Mouse (Mus musculus) ovary, postnatal 10 days (tissue): Measurements from ENCODE around the gene Rps18.

Experiments used
- DNase-seq: peaks from one replicate; pipeline ENCODE4 v3.0.0; 2022; ENCODE audit warnings: low spot score

Rps18 gene

DNA sequence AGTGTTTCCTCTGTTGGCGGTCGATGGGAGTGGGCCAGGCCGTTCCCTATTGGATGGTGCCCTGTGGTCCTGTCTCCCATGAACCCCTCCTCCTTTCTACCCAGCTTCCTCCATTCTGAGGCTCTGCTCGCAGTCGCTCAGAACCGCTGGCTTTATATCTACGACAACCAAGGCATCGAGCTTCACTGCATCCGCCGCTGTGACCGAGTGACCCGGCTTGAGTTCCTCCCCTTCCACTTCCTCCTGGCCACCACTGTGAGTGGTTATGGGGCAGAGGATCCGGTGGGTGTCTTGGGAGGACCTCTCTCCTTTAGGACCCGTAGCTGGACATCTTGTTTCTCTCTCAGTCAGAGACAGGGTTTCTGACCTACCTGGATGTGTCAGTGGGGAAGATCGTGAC, 12.3 kb downstream of the Rps18 start:
- DNase-seq = no peak

DNA sequence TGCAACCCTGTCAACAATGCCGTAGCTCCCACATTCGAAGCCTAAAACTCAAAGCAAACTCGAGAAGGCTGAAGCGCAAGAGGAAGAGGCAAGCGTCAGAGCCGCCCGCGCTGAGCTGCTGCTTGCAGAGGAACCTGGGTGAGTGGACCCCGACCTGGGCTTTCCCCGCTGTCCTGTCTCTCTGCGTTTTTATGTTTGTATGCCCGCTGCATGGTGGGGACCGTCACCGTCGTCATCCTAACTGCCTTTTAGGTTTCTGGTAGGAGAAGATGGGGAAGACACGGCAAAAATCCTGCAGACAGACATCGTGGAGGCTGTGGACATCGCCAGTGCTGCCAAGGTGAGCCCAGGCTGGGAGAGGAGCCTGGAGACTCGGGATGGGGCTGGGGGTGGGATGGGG, 14.4 kb downstream of the Rps18 start:
- no peak for DNase-seq

DNA sequence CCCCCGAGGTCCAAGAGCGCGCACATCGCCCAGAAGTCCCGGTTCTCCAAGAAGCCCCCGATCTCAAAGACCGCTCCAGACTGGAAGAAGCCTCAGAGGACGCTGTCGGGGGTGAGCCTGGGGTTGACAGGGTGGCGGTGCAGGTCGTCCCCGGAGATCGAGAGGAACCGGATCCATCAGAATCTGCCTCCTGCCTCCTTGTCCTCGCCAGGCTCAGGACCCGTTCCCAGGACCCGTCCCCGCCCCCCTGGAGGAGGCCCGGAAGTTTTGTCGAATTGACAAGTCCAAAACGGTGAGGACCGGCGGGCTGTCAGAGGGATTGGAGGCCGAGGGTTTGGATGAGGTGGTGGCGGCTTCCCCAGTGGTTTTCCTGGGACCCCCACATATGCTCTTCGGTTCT, 14.8 kb downstream of the Rps18 start:
- DNase-seq = no peak

GRCm38 (mm10) chr17:33940206-33940805, 15.5 kb downstream of the Rps18 start, which contains the start of the genes Pfdn6 and Wdr46:
TSS of gene Pfdn6 (minus strand) at chr17:33940343.
TSS of gene Wdr46 (plus strand) at chr17:33940660.
- peak; percentile 72 for DNase-seq

DNA sequence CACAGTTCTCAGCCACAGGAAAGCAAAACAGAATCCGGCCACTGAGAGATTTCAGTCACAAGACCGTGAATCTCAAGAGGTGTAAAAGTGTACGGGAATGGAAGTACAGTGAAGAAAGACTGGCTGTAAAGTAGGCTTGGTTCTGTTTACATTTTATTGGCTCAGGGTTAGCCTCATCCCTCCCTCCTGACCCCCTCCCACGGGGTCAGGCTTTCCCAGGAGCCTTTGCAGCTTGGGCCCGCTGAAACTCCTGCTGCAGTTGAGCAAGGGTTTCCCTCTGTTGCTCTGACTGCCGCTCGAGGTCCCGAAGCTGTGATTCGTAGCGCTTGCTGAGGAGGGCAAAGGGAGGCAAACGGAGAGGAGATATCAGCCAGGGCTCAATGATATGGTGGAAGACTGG, 17.0 kb downstream of the Rps18 start:
- DNase-seq = no peak

- no peak for DNase-seq
Measured at GRCm38 (mm10) chr17:33936993-33937392, 18.8 kb downstream of the Rps18 start.

DNA sequence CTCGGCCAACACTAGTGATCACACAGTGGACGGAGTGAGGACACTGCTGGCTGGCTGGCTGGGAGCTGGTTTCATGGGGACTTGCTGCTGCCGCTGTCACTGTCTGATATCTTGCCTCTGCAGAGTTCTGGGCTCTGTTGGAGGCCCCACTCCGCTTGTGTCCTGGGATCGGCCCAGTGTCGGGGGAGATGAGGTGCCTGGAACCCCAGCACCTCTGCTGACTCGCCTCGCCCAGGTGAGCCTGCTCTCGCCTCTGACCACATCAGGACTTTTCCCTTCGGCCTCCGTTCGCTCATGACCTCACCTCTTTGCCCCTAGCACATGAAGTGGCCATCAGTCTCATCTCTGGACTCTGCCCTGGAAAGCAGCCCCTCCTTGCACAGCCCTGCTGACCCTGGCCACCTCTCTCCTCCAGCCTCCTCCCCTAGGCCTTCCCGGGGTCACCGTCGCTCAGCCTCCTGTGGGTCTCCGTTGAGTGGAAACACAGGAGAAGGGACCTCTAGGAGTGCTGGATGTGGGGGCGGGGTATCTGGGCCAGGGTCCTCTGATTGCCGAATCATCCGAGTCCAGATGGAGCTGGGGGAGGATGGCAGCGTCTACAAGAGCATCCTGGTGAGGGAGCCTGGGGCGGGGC, 20.3 kb downstream of the Rps18 start:
- no peak for DNase-seq

DNA sequence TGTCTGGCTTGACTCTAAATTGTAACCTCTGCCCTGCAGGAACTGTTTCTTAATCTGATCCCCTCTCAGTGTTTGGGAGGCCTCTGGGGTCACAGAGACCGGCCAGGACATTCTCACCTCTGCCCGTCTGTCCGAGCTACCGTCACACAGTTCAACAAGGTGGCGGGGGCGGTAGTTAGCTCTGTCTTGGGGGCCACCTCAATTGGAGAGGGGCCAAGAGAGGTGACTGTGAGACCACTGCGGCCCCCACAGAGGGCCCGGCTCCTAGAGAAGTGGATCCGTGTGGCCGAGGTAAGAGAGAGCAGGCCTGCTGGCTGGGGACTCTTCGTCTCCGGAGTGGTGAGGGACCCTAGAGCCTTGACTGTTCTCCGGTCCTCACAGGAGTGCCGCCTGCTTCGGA, 22.8 kb downstream of the Rps18 start:
- no peak for DNase-seq

GRCm38 (mm10) chr17:33932448-33932847, 23.4 kb downstream of the Rps18 start:
- DNase-seq = no peak

DNA sequence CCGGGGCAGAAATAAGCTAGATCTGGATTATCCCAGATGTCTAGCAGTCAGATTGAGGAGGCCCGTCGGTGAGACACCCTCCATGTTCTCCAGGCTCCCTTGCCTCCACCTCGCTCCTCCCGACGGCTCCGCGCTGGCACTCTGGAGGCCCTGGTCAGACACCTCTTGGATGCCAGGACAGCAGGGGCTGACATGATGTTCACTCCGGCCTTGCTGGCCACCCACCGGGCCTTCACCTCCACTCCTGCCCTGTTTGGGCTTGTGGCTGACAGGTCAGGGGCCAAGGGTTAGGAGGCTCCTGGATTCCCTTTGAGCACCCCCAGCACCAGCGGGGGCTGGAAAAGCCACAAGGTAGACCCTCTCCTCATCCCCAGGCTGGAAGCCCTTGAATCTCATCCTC, 23.9 kb downstream of the Rps18 start:
- no peak for DNase-seq

DNA sequence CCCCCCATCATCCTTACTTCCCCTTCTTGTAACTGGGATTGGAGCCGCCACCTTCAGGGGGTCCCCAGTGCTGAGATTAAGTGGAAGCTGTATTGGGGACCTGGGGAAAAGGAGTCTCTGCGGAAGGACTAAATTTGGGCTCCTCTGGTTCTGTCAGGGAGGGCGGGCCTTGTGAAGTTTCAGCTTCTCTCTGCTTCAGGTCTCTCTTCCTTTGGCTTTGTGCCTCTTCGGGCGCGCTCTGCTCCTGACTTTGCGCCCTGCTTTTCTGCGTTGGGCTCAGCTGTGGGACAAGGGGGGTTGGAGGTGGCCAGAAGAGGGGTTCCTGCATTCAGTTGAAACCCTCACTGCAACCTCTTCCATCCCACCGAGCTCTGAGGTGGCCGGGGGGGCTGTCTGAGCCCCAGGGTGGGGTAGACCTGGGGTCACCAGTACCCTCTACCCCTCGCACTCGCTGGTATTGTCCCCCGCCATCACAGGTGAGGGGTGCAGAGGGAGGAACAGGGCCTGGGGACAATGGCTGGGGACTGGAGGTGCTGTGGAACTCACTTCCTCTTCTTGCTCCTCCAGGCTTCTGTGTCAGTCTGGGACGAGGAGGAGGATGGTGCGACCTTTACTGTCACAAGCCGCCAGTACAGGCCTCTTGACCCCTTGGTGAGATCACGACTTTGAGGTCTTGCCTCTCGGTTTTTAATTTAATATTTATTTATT, 24.5 kb downstream of the Rps18 start:
- no peak for DNase-seq

- DNase-seq = no peak
Measured at GRCm38 (mm10) chr17:33930280-33931158, 25.3 kb downstream of the Rps18 start.

DNA sequence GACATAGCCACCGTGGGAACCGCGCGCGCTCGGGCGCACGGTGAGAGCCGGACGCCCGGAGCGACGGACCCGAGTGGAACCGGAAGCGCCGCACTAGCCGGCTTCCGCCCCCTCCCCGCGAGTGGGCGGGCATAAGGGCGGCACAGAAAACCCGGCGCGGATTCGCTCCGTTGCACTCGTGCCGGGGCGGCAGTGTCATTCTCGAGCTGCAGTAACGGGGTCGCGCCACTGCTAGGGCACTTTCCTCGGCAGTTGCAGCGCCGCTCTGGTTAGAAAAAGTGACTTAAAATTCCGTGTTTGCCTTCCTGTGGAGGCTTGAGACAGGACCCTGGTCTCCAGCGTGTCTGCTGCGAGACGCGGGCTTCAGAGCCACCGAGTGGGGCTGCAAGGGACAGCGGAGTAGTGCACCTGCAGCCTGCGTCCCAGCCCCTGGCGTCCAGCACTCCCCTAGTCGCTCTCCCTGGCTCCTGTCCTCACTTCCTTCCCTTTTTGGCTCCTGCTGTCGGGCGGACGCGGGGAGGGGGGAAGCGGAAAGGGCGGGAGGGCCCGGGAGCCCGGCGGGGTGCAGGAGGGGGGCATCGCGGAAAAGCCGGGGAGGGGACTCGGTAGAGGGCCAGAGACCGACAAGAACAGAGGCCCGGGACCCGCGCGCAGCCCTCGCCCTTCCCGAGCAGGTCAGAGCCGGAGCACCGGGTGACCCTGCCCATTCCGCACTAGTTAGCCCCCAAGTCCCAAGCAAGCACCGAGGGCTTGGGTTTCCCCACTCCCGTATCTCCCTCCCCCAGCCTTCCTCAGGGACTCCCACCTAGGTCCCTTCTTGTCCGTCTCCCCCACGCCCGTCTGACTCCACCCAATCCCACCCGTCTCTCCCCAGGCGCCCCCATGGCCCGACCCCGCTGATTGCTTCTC, 26.2 kb downstream of the Rps18 start, which contains the start of gene Rgl2:
TSS of gene Rgl2 (plus strand) at position 173 of the 909 bp plus-strand sequence.
- DNase-seq = peak; percentile 93

GRCm38 (mm10) chr17:33928251-33928947, 27.4 kb downstream of the Rps18 start:
- no peak for DNase-seq

- no peak for DNase-seq
Measured at GRCm38 (mm10) chr17:33926207-33926932, 29.4 kb downstream of the Rps18 start.

GRCm38 (mm10) chr17:33925406-33926116, 30.2 kb downstream of the Rps18 start:
- DNase-seq = no peak

DNA sequence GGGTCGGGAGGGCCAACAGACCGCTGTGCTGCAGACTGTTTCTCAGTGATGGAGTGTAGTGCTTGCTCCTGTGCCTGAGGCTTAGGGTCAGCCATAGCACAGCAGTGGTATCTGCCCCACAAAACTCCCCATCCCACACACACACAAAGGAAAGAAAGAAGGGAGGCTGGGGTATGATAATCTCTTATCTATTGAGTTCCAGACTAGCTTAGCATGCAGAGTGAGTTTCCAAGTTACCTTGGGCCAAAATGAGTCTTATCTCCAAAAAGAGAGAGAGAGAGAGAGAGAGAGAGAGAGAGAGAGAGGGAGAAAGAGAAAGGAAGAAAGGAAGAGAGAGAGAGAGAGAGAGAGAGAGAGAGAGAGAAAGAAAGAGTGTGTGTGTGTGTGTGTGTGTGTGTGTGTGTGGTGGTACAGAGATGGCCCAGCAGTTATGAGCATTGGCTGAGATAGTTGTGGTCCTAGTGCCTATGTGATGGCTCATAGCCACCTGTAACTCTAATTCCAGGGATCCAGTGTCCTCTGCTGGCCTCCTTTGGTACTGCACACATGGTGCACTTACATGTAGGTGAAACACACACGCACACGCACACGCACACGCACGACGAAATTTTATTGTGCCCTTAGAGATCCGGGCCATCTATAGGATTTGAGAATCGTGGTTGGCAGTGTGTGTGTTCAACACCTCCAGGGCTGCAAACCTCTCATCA, 31.1 kb downstream of the Rps18 start:
- DNase-seq = no peak

DNA sequence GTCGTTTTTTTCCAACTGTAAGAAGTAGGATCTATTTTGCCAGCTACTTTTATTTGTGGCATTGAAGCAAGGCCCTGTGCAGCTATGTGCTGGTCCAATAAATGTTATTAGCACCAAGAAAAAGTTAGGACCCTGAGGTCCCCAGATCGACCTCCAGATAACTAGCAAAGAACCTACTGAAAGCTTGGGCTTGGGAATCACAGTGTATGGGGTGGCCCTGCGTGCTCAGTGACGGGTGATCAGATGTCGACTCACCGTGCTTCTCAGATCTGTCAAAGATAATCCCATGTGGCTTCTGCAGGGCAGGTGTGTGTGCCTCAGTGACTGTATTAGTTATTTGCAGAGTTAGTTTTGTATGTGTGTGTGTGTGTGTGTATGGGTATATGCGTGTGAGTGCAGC, 34.4 kb downstream of the Rps18 start:
- DNase-seq = no peak
